Mouse (Mus musculus) embryonic facial prominence, embryonic 15.5 days (tissue): ENCODE results near the gene Ptprg. TPM values are rescaled to one million over a fixed set of nuclear protein-coding genes. Genes with fewer than 3 reads are reported as not detected.

ENCODE experiments used
- ATAC-seq: fragments of 200-750 bp; cut with Nextera tagmentation; 2 replicates; pipeline ENCODE4 v1.8.0; 2017; ENCODE audit warnings: low read depth, moderate TSS enrichment; ENCODE audit not compliant: insufficient number of reproducible peaks, low FRiP score, low TSS enrichment
- H3K27ac ChIP-seq: fragments of 300-500 bp; sonication (generic); replicated peaks from 2 replicates; pipeline ENCODE4 v1.5.1; 2015; ENCODE audit warnings: mild to moderate bottlenecking, inconsistent platforms
- H3K27me3 ChIP-seq: fragments of 300-500 bp; sonication (generic); 2 replicates; pipeline ENCODE4 v1.6.1; 2015; ENCODE audit warnings: inconsistent platforms
- H3K36me3 ChIP-seq: fragments of 300-500 bp; sonication (generic); 2 replicates; pipeline ENCODE4 v1.6.1; 2015; ENCODE audit warnings: mild to moderate bottlenecking, inconsistent platforms
- H3K4me1 ChIP-seq: fragments of 300-500 bp; sonication (generic); 2 replicates; pipeline ENCODE4 v1.6.1; 2015; ENCODE audit warnings: inconsistent platforms
- H3K4me2 ChIP-seq: fragments of 300-500 bp; sonication (generic); replicated peaks from 2 replicates; pipeline ENCODE4 v1.6.1; 2015; ENCODE audit warnings: mild to moderate bottlenecking, inconsistent platforms
- H3K4me3 ChIP-seq: fragments of 300-500 bp; sonication (generic); replicated peaks from 2 replicates; pipeline ENCODE4 v1.5.1; 2015; ENCODE audit warnings: mild to moderate bottlenecking, inconsistent platforms
- H3K9ac ChIP-seq: fragments of 300-500 bp; sonication (generic); 2 replicates; pipeline ENCODE4 v1.6.1; 2015; ENCODE audit warnings: inconsistent platforms
- H3K9me3 ChIP-seq: fragments of 300-500 bp; sonication (generic); replicated peaks from 2 replicates; pipeline ENCODE4 v1.6.1; 2016; ENCODE audit warnings: inconsistent platforms
- WGBS: fragments of 180-500 bp; shearing (Covaris S2); methylation state at CpG from one replicate; pipeline ENCODE4 v1.1.7; 2015; 5-methylcytosine and 5-hydroxymethylcytosine counted together
- polyA plus RNA-seq: library from polyadenylated mRNA; unstranded; fragments of >200 nt; fragmentation: Nextera tagmentation; extraction: Ambion mirVana; gene quantifications from 2 replicates; pipeline ENCODE4 v1.2.1, GENCODE M21; 2015

Gene Ptprg
- polyA plus RNA-seq, 1 experiment from 2014 or later, result 25.6 TPM

DNA sequence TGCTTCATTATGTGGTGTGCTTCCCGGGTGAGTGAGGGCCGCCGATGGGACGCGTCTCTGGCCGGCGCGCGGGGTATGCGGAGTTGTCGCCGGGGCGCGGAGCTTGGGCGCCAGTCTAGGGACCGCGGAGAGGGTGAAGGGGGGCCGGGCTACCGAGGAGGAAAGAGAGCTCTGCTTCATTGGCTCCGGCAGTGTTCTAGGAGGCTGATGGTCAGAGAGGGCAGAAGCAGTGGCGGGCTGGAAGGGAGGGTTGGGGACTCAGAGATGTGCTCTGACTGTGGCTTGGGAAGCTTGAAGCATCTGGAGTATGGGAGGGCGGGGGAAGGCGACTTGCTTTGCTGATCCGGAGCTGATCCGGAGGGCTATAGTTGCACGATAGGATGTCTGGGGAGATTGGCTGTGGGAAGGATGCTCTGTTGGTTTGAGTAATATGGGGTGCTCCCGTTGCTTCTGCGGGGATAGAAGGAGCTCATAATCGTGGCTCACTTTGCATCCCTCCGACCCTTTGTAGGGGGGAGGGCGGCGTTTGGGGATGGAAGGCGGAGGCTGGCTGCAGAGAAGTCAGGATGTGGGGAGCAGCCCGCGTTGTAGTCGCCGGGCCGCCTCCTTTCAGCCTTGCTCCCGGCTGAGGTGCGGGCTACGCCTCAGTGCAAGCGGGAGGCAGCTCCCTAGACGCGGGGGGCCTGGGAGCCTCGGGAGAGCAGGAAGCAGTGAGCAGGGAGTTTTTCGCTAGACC is 1.1 kb downstream of the Ptprg start:
- H3K27ac ChIP-seq, result peak overlapping the region; percentile 99
- no peaks in the 10 kb centered on the region for H3K9me3 ChIP-seq
- peak overlapping the region; percentile 65 for H3K4me3 ChIP-seq
- peaks cover 22% of the 10 kb centered on the region for H3K4me1 ChIP-seq
- peak overlapping the region; percentile 77 for H3K9ac ChIP-seq
- peak overlapping the region; percentile 95 for H3K4me2 ChIP-seq
- no peaks in the 10 kb centered on the region for H3K36me3 ChIP-seq
- WGBS, result under 1% methylated on average over 46 of the region's 46 CpGs
- ATAC-seq, result peak; percentile 32
- no peaks in the 10 kb centered on the region for H3K27me3 ChIP-seq

DNA sequence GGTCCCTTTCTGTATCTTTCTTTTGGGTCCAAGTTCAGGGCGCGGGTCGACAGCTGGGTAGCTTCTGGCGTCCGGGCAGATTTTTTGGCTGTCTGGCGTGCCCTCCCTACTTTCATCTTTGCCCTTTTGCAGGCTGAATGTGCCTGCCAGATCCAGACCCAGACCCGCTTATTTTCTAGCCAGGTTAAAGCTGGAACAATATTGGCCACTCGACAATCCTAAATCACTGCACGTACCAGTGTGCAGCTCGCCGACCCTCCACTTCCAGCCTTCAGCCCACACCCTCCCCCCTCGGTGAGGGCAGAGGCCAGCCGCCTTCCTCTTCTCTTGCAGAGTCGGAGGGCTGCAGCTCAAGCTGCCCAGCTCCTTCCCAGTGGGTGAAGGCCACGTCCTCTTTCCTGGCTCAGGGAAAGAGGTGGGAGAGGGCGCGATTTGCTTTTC is 1.7 kb downstream of the Ptprg start:
- Histone ChIP-seq H3K36me3 (no peaks in the 10 kb centered on the region), H3K4me1 (peaks cover 22% of the 10 kb centered on the region)

DNA sequence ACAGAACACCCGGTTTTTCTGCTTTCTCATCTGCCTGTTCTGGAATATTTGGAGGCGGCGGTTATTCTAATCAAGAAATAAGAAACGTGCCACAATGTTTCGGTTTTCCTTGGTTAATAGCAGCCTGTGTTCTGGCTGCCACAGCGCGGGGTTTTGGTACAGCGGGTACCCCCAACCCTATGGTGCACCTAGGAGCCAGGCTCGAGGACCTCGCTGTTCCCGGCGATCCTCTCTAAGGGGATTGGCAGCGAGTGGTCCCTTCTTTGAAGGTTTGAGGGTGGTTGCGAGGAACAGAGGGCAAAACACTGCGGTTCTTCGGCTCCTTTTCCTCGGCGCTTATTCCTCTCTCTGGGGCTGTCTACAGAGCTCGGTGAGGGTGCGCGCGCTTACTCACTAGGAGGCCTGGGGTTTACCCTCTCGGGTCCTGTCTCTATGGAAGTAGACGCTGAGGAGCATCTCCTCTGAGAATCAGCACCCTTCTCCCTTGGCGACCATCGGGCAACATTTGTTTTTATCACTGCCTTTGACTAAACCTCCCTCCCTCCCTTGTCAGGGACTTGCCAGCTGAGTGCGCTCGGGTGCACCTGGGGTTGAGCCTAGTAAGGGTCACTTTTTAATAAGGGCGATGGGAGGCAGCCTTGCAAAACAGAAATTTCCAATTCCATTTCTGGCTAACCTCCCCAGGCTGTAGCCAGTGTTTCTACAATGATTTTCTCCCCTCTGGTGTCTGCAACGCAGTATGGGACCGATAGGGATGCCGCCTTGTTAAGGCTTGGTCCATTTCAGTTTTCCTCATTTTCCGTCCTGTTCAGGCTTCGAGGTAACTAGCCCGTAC is 2.4 kb downstream of the Ptprg start:
- Histone ChIP-seq H3K4me3 (peak overlapping the region; percentile 65), H3K4me1 (peaks cover 22% of the 10 kb centered on the region), H3K4me2 (peak overlapping the region; percentile 95), H3K9ac (peak overlapping the region; percentile 77), H3K36me3 (no peaks in the 10 kb centered on the region), H3K27ac (peak overlapping the region; percentile 99), H3K9me3 (no peaks in the 10 kb centered on the region), H3K27me3 (no peaks in the 10 kb centered on the region)
- no peak for ATAC-seq
- WGBS, result under 1% methylated on average over 35 of the region's 35 CpGs

More for the DNA sequence above, 1.7 kb downstream of the Ptprg start:
- Histone ChIP-seq H3K4me2 (peak overlapping the region; percentile 95), H3K27me3 (no peaks in the 10 kb centered on the region), H3K4me3 (peak overlapping the region; percentile 65), H3K27ac (peak overlapping the region; percentile 99), H3K9ac (peak overlapping the region; percentile 77), H3K9me3 (no peaks in the 10 kb centered on the region)
- ATAC-seq, result no peak
- WGBS, result 2% methylated on average over 17 of the region's 17 CpGs

DNA sequence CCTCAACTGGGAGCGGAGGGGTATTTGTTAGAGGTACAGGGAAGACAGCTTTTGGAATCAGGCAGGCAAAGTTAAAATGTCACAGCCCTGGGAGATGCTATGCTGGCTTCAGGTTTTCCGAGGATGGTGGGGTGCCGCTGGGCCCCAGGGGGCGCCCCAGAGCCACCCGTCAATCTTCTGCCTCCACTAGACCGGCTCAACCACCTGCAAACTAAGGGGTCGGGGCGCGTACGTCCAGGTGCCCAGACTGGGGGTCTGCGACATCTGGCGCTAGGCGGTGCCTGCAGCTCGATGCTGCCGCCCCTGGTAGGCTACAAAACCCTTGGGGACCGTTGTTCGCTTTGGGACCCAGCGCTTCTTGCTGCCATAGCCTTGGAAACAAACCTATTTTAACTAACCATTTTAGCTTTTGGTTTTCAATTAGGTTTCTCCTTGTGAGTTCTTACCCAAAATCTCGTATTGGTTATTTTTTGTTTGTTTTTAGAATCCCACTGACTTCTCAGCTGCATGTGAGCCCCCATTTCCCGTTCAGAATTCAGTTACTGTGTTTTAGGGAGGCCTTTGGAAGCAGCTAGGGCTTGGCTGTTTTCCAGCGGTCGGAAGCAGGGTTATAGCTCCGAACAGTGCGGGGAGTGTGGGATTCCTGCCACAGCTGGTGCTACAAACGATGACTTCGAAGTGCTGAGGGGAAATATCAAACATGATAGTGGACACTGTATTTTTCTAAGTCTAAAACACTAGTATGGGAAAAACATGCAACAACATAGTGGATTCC is 3.2 kb downstream of the Ptprg start:
- peak overlapping the region; percentile 65 for H3K4me3 ChIP-seq
- H3K9me3 ChIP-seq, result no peaks in the 10 kb centered on the region
- H3K36me3 ChIP-seq, result no peaks in the 10 kb centered on the region
- no peaks in the 10 kb centered on the region for H3K27me3 ChIP-seq
- 4% methylated on average over 26 of the region's 26 CpGs for WGBS
- H3K4me1 ChIP-seq, result peaks cover 22% of the 10 kb centered on the region
- H3K9ac ChIP-seq, result peak overlapping the region; percentile 77; the same call in 1 of the 2 replicates
- no peak overlapping the region for H3K27ac ChIP-seq
- peak overlapping the region; percentile 95 for H3K4me2 ChIP-seq
- ATAC-seq, result no peak

DNA sequence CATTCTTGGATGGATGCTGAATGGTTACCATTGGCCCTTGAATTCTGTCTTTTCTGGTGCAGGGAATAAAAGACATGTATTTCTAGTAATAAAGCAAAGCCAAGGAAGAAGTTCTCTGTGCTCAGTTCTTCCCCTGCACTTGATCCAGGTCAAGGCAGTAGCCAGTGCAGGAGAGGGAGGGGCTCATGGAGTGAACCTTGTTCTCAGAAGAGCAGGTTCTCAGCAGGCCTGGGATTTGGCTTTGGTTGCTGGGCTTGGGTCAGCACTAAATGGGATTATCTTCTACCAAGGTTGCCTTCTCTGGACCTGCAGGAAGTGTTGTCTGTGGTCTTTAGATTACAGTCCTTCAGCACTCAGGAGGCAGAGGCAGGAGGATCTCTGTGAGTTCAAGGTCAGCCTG is 5.2 kb downstream of the Ptprg start:
- no peaks in the 10 kb centered on the region for H3K9me3 ChIP-seq
- H3K4me2 ChIP-seq, result no peak overlapping the region
- H3K4me3 ChIP-seq, result no peak overlapping the region
- H3K9ac ChIP-seq, result no peak overlapping the region
- H3K27me3 ChIP-seq, result no peaks in the 10 kb centered on the region
- H3K27ac ChIP-seq, result no peak overlapping the region
- no peaks in the 10 kb centered on the region for H3K36me3 ChIP-seq
- no peak for ATAC-seq
- peaks cover 13% of the 10 kb centered on the region for H3K4me1 ChIP-seq

DNA sequence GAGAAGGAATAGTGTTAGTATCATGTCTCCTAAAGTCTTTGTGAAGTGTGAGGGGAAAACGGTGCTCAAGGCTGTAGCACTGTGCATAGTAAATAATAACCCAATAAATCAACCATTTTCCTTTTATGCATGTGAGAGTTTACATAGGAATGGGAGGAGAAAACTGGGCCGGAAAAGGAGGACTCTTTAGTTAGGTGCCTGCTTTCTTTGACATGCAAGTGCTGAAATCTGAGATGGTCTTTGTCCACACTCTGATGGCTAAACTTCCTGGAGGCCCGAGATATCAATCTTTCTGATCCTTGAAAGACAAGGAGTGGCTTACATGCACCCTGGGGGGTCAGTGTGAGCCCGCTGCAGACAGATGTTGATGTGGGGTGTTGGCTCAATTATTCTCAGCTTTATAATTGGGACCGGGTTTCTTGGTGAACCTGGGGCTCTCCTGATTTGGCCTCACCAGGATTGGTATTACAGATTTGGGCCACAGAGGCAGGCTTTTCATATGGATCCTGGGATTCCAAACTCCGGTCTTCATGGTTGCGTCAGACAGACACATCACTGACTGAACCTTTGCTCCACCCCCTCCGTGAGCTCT is 7.4 kb downstream of the Ptprg start:
- no peak for ATAC-seq
- Histone ChIP-seq H3K4me2 (no peak overlapping the region), H3K9me3 (no peaks in the 10 kb centered on the region), H3K36me3 (no peaks in the 10 kb centered on the region), H3K27me3 (no peaks in the 10 kb centered on the region), H3K4me3 (no peak overlapping the region), H3K9ac (no peak overlapping the region), H3K4me1 (peaks cover 13% of the 10 kb centered on the region), H3K27ac (no peak overlapping the region)
- 55% methylated on average over 8 of the region's 8 CpGs for WGBS

DNA sequence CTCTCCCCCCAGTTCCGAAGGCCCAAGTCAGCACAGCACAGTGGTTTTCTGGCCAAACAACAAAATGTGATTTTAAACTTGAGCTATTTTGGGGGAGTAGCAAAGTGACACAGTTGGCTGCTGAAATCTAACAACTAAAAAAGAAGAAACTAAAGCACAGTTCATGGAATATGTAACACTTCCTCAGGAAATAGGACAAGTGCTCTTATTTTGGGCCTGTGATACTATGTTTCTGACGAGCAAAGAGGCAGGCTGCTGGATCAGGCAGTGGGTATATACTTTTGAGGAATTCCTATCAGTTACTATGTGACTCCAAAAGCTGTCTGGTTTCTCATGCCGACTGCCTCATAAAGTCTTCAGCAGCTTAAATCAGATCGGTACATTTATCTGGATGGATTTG is 8.1 kb downstream of the Ptprg start:
- H3K9me3 ChIP-seq, result no peaks in the 10 kb centered on the region
- no peak overlapping the region for H3K9ac ChIP-seq
- H3K4me2 ChIP-seq, result no peak overlapping the region
- peaks cover 7% of the 10 kb centered on the region for H3K4me1 ChIP-seq
- no peaks in the 10 kb centered on the region for H3K36me3 ChIP-seq
- H3K4me3 ChIP-seq, result no peak overlapping the region
- no peak for ATAC-seq
- H3K27ac ChIP-seq, result no peak overlapping the region
- WGBS, result 86% methylated on average over 4 of the region's 4 CpGs
- no peaks in the 10 kb centered on the region for H3K27me3 ChIP-seq

DNA sequence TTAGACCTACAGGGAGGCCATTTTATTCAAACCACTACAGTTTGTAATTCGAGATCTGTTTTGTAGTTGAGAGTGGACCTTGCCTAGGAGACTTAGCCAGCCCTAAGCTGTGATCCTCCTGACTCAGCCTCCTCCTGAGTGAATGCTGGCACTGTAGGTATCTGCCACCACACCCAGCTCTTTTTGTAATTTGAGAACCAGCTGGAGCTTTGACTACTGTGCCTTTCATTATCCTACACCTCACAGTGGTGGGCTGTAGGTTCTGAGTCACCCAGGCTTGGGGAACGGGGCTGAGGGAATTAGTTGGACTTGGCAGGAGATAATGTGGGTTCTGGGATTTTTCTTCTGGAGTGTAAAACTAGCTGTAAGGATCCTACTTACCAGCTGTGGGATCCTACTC is 9.5 kb downstream of the Ptprg start:
- Histone ChIP-seq H3K36me3 (no peaks in the 10 kb centered on the region), H3K4me1 (no peaks in the 10 kb centered on the region), H3K9me3 (no peaks in the 10 kb centered on the region), H3K27ac (no peak overlapping the region), H3K27me3 (no peaks in the 10 kb centered on the region), H3K4me2 (no peak overlapping the region), H3K4me3 (no peak overlapping the region), H3K9ac (no peak overlapping the region)
- WGBS, result 91% methylated on average over 2 of the region's 2 CpGs
- no peak for ATAC-seq

DNA sequence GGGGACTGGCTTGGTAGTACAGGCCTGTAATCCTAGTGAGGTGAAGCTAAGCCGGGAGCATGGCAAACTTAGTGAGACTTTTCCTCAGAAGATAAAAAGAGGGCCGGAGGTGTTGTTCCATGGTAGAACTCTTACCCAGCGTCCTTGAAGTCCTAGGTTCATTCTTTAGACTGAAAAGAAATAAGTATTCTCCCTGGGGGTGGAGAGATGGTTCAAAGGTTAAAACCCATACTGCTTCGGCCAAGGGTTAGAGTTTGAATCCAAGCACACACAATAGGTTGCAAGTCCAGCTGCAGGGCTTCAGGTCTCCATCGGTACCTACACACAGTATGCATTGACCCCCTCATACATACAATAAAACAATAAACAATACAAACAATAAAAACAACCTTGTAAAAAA is 10.3 kb downstream of the Ptprg start:
- Histone ChIP-seq H3K4me2 (no peak overlapping the region), H3K9ac (no peak overlapping the region), H3K36me3 (no peaks in the 10 kb centered on the region), H3K9me3 (no peaks in the 10 kb centered on the region), H3K4me1 (no peaks in the 10 kb centered on the region), H3K4me3 (no peak overlapping the region), H3K27me3 (no peaks in the 10 kb centered on the region), H3K27ac (no peak overlapping the region)
- ATAC-seq, result no peak
- WGBS, result 91% methylated on average over 5 of the region's 5 CpGs

DNA sequence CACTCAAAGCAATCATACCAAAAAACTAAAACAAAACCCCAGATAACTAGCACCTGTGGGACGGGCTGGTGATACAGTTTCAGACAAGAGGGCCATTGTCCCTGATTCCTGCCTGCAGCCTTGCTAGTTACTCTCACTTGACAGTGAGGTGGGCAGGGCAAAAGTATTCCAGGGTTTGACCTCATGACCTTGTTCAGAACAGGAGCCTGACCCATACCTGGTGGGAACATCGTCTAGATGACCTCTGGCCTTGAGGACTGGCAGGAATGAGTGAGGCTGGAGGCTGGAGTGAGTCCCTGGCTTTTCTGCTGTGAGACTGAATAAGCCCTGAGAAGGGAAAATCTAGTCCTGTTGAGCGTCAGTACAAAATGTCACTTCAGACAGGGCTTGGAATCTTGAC is 11.1 kb downstream of the Ptprg start:
- no peaks in the 10 kb centered on the region for H3K4me1 ChIP-seq
- 66% methylated on average over 3 of the region's 3 CpGs for WGBS
- ATAC-seq, result no peak

DNA sequence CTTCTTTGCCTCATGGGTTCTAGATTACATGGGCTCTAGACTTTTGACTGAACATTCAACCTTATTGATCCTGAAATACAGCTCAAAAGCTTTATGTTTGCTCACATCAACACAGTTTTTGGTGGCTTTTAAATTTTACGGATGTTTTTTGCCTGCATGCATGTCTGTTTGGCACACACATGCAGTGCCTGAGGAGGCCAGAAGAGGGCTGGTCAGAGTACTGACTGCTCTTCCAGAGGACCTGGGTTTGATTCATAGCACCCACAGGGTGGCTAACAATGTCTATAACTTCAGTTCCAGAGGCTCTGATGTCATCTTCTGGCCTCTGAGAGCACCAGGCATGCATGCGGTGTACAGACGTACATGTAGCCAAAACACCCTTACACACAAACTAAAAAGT is 12.0 kb downstream of the Ptprg start:
- Histone ChIP-seq H3K4me2 (no peak overlapping the region), H3K4me3 (no peak overlapping the region), H3K36me3 (no peaks in the 10 kb centered on the region), H3K9ac (no peak overlapping the region), H3K27ac (no peak overlapping the region), H3K27me3 (no peaks in the 10 kb centered on the region), H3K9me3 (no peaks in the 10 kb centered on the region), H3K4me1 (no peaks in the 10 kb centered on the region)
- no peak for ATAC-seq
- 95% methylated on average over 3 of the region's 3 CpGs for WGBS

More for the DNA sequence above, 11.1 kb downstream of the Ptprg start:
- no peak overlapping the region for H3K9ac ChIP-seq
- no peak overlapping the region for H3K4me3 ChIP-seq
- H3K9me3 ChIP-seq, result no peaks in the 10 kb centered on the region
- no peaks in the 10 kb centered on the region for H3K36me3 ChIP-seq
- H3K27ac ChIP-seq, result no peak overlapping the region
- H3K27me3 ChIP-seq, result no peaks in the 10 kb centered on the region
- H3K4me2 ChIP-seq, result no peak overlapping the region
